Mouse (Mus musculus): Measurements from ENCODE around the gene Ddx5. TPM values are rescaled to one million over a fixed set of nuclear protein-coding genes. Genes with fewer than 3 reads are reported as not detected.
A peak's percentile ranks its signal among the peaks of the same experiment; 100 is the strongest.
"Not testable (repeated sequence)": the region's sequence is repeated elsewhere in the genome, so short reads cannot be mapped to it uniquely, and the experiment has no call there.

Ddx5 gene
- total RNA-seq, 2 experiments from 2014 or later, result 569 to 1,198 TPM

- ATAC-seq (replicated peaks; ENCODE audit: low FRiP score, low TSS enrichment, poor library complexity, severe bottlenecking), result peak; percentile 60
Measured at GRCm38 (mm10) chr11:106770195-106770974, 18.6 kb downstream of the Ddx5 start.

- no peak for ATAC-seq (replicated peaks; ENCODE audit: low FRiP score, low TSS enrichment, poor library complexity, severe bottlenecking)
Measured at GRCm38 (mm10) chr11:106767516-106767915, 21.5 kb downstream of the Ddx5 start.

GRCm38 (mm10) chr11:106766611-106767162 lies 22.3 kb downstream of the Ddx5 start:
- no peak for ATAC-seq (replicated peaks; ENCODE audit: low FRiP score, low TSS enrichment, poor library complexity, severe bottlenecking)

- ATAC-seq (replicated peaks; ENCODE audit: low FRiP score, low TSS enrichment, poor library complexity, severe bottlenecking), result no peak
Measured at GRCm38 (mm10) chr11:106762800-106763185, 26.2 kb downstream of the Ddx5 start.

- ATAC-seq (replicated peaks; ENCODE audit: low FRiP score, low TSS enrichment, poor library complexity, severe bottlenecking), result peak; percentile 38; the same call in 1 of the 2 replicates
Measured at GRCm38 (mm10) chr11:106762139-106762799, 26.7 kb downstream of the Ddx5 start.

GRCm38 (mm10) chr11:106760511-106760910 lies 28.5 kb downstream of the Ddx5 start:
- no peak for ATAC-seq (replicated peaks; ENCODE audit: low FRiP score, low TSS enrichment, poor library complexity, severe bottlenecking)

GRCm38 (mm10) chr11:106759028-106759427 lies 30.0 kb downstream of the Ddx5 start:
- no peak for ATAC-seq (replicated peaks; ENCODE audit: low FRiP score, low TSS enrichment, poor library complexity, severe bottlenecking)

GRCm38 (mm10) chr11:106755583-106755982 lies 33.4 kb downstream of the Ddx5 start:
- ATAC-seq (replicated peaks; ENCODE audit: low FRiP score, low TSS enrichment, poor library complexity, severe bottlenecking), result no peak

GRCm38 (mm10) chr11:106753314-106753713 lies 35.7 kb downstream of the Ddx5 start:
- ATAC-seq (replicated peaks; ENCODE audit: low FRiP score, low TSS enrichment, poor library complexity, severe bottlenecking), result no peak

- ATAC-seq (replicated peaks; ENCODE audit: low FRiP score, low TSS enrichment, poor library complexity, severe bottlenecking), result peak; percentile 59
Measured at GRCm38 (mm10) chr11:106752103-106752502, 36.9 kb downstream of the Ddx5 start.

GRCm38 (mm10) chr11:106751039-106752018 lies 37.7 kb downstream of the Ddx5 start, which contains the start of gene Milr1:
TSS of gene Milr1 (plus strand) at chr11:106751226.
- ATAC-seq (replicated peaks; ENCODE audit: low FRiP score, low TSS enrichment, poor library complexity, severe bottlenecking), result 0 out of 2 replicates have a peak, but pooled peaks have one; percentile 23

GRCm38 (mm10) chr11:106750121-106750751 lies 38.7 kb downstream of the Ddx5 start, which contains the start of gene Pecam1:
TSS of gene Pecam1 (minus strand) at chr11:106750628.
- ATAC-seq (replicated peaks; ENCODE audit: low FRiP score, low TSS enrichment, poor library complexity, severe bottlenecking), result peak; percentile 45; the same call in 1 of the 2 replicates

GRCm38 (mm10) chr11:106749557-106750120 lies 39.3 kb downstream of the Ddx5 start:
- ATAC-seq (replicated peaks; ENCODE audit: low FRiP score, low TSS enrichment, poor library complexity, severe bottlenecking), result not testable (repeated sequence)

- no peak for ATAC-seq (replicated peaks; ENCODE audit: low FRiP score, low TSS enrichment, poor library complexity, severe bottlenecking)
Measured at GRCm38 (mm10) chr11:106744949-106745348, 44.0 kb downstream of the Ddx5 start.

GRCm38 (mm10) chr11:106742388-106742841 lies 46.6 kb downstream of the Ddx5 start:
- ATAC-seq (replicated peaks; ENCODE audit: low FRiP score, low TSS enrichment, poor library complexity, severe bottlenecking), result no peak

GRCm38 (mm10) chr11:106741826-106742225 lies 47.2 kb downstream of the Ddx5 start:
- ATAC-seq (replicated peaks; ENCODE audit: low FRiP score, low TSS enrichment, poor library complexity, severe bottlenecking), result no peak

GRCm38 (mm10) chr11:106741232-106741631 lies 47.8 kb downstream of the Ddx5 start:
- ATAC-seq (replicated peaks; ENCODE audit: low FRiP score, low TSS enrichment, poor library complexity, severe bottlenecking), result no peak

- not testable (repeated sequence) for ATAC-seq (replicated peaks; ENCODE audit: low FRiP score, low TSS enrichment, poor library complexity, severe bottlenecking)
Measured at GRCm38 (mm10) chr11:106740724-106741123, 48.3 kb downstream of the Ddx5 start.

Measured in megakaryocyte-erythroid progenitor cell, adult 5-6 weeks (primary cell).